Mouse (Mus musculus) liver, embryonic 16.5 days (tissue): ENCODE measurements around the gene Tmem184b. TPM values are rescaled to one million over a fixed set of nuclear protein-coding genes. Genes with fewer than 3 reads are reported as not detected.

ENCODE experiments used
- ATAC-seq: fragments of 200-750 bp; cut with Nextera tagmentation; 2 replicates; pipeline ENCODE4 v1.8.0; 2017; ENCODE audit warnings: low read depth, mild to moderate bottlenecking, moderate number of reproducible peaks, moderate library complexity
- H3K27ac ChIP-seq: fragments of 300-500 bp; sonication (generic); 2 replicates; pipeline ENCODE4 v1.5.1; 2014; ENCODE audit warnings: mild to moderate bottlenecking, low read length
- H3K27me3 ChIP-seq: fragments of 300-500 bp; sonication (generic); 2 replicates; pipeline ENCODE4 v1.6.1; 2014; ENCODE audit warnings: low read depth, low read length, mixed read lengths; ENCODE audit not compliant: control insufficient read depth, insufficient read depth
- H3K36me3 ChIP-seq: fragments of 300-500 bp; sonication (generic); 2 replicates; pipeline ENCODE4 v1.6.1; 2014; ENCODE audit warnings: mild to moderate bottlenecking; ENCODE audit not compliant: control insufficient read depth, insufficient read depth
- H3K4me1 ChIP-seq: fragments of 300-500 bp; sonication (generic); 2 replicates; pipeline ENCODE4 v1.6.1; 2014; ENCODE audit warnings: low read depth, low read length, mixed read lengths; ENCODE audit not compliant: control insufficient read depth
- H3K4me2 ChIP-seq: fragments of 300-500 bp; sonication (generic); 2 replicates; pipeline ENCODE4 v1.6.1; 2014; ENCODE audit warnings: low read depth, low read length, mixed read lengths
- H3K4me3 ChIP-seq: fragments of 300-500 bp; sonication (generic); 2 replicates; pipeline ENCODE4 v1.5.1; 2014; ENCODE audit warnings: low read depth, mild to moderate bottlenecking, low read length
- H3K9ac ChIP-seq: fragments of 300-500 bp; sonication (generic); 2 replicates; pipeline ENCODE4 v1.6.1; 2014; ENCODE audit warnings: low read depth, low read length
- H3K9me3 ChIP-seq: fragments of 300-500 bp; sonication (generic); replicated peaks from 2 replicates; pipeline ENCODE4 v1.6.1; 2016; ENCODE audit warnings: low read length; ENCODE audit not compliant: control insufficient read depth
- WGBS: fragments of 180-500 bp; shearing (Covaris S2); extraction: QIAGEN DNeasy Blood & Tissue Kit; methylation state at CpG from one replicate; pipeline ENCODE4 v1.1.7; 2014; ENCODE audit not compliant: insufficient replicate concordance; 5-methylcytosine and 5-hydroxymethylcytosine counted together
- polyA plus RNA-seq: library from polyadenylated mRNA; unstranded; fragments of >200 nt; fragmentation: Nextera tagmentation; extraction: Ambion mirVana; gene quantifications from 2 replicates; pipeline ENCODE4 v1.2.1, GENCODE M21; 2015

The Tmem184b gene
- polyA plus RNA-seq, 1 experiment from 2014 or later = 12.1 TPM

DNA sequence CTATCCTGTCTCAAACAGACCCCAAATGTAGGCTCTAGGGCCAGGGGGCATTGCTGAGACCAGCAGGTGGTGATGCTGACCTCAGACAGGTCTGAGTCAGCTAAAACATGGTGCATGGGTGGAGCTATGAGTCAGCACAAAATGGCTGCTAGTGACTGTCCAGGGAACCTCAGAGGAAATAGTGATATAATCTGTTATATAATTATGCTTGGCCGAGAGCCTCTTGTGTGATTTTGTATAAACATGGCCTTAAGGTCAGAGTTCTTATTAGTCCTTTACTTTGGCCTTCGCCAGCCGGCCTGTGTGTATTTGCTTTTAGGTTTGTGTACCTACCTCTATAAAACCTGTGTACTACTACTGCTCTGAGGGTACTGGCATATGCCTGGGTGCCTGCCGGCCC, 70.0 kb downstream of the Tmem184b start:
- Histone ChIP-seq H3K9ac (no peak overlapping the region), H3K27me3 (peaks cover 2% of the 10 kb centered on the region; the same call in 1 of the 2 replicates), H3K4me3 (no peak overlapping the region), H3K9me3 (no peaks in the 10 kb centered on the region), H3K27ac (peak overlapping the region; percentile 12), H3K36me3 (no peaks in the 10 kb centered on the region), H3K4me1 (peaks cover 22% of the 10 kb centered on the region), H3K4me2 (no peak overlapping the region)
- 41% methylated on average over 4 of the region's 4 CpGs for WGBS
- ATAC-seq = peak; percentile 82

DNA sequence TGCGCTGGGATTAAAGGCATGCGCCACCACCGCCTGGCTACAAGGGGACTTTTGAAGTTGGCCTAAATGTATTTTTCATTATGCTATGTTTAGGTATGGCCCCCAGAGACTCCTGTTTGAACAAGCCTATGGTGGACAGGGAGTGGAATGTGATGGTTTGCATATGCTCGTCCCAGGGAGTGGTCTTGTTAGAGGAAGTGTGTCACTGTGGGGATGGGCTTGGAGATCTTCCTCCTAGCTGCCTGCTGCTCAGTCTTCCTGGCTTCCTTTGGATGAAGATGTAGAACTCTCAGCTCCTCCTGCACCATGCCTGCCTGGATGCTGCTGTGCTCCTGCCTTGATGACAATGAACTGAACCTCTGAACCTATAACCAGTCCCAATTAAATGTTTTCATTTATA, 72.8 kb downstream of the Tmem184b start:
- WGBS = 68% methylated on average over 4 of the region's 4 CpGs
- no peaks in the 10 kb centered on the region for H3K36me3 ChIP-seq
- H3K9me3 ChIP-seq = no peaks in the 10 kb centered on the region
- H3K4me3 ChIP-seq = no peak overlapping the region
- no peak overlapping the region for H3K4me2 ChIP-seq
- no peak overlapping the region for H3K9ac ChIP-seq
- H3K27me3 ChIP-seq = no peaks in the 10 kb centered on the region
- H3K4me1 ChIP-seq = peaks cover 35% of the 10 kb centered on the region
- H3K27ac ChIP-seq = no peak overlapping the region
- no peak for ATAC-seq

DNA sequence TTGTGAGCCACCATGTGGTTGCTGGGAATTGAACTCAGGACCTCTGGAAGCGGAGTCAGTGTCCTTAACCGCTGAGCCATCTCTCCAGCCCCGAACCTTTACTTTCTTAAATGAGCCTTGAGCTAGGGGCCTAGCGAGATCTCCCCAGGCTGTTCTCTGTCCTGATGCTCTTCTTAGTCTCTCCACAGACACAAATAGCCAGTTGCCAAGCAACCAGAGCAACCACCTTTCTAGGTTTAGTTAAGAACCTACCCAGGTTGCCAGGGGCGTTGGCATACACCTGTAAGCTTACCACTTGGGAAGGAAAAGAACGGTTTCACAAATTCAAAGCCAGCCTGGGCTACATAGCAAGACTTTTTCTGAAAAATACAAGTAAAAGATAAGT, 73.4 kb downstream of the Tmem184b start:
- H3K9me3 ChIP-seq = no peaks in the 10 kb centered on the region
- H3K4me1 ChIP-seq = peaks cover 35% of the 10 kb centered on the region
- no peak overlapping the region for H3K4me2 ChIP-seq
- 79% methylated on average over 6 of the region's 6 CpGs for WGBS
- no peak overlapping the region for H3K27ac ChIP-seq
- no peak for ATAC-seq
- H3K27me3 ChIP-seq = no peaks in the 10 kb centered on the region
- H3K4me3 ChIP-seq = no peak overlapping the region
- H3K36me3 ChIP-seq = no peaks in the 10 kb centered on the region
- no peak overlapping the region for H3K9ac ChIP-seq

DNA sequence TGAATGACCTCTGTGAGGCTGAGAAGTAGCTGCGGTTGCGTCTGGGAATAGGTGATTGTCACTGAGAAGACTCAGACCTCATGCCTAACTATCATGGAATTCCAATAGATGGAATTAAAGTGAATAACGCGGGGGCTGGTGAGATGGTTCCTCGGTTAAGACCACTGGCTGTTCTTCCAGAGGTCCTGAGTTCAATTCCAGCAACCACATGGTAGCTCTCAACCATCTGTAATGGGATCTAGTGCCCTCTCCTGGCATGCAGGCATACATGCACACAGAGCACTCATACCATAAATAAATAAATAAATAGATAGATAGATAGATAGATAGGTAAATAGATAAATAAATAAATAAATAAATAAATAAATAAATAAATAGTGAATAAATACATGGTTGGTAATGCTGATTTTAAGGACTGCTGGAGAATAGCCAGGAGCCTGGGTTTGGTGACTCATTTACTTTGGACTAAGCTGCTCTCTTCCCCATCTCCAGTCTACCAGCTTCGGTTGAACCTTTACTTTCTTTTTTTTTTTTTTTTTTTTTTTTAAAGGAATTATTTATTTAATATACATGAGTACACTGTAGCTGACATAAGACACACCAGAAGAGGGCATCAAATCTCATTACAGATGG, 73.9 kb downstream of the Tmem184b start:
- no peaks in the 10 kb centered on the region for H3K9me3 ChIP-seq
- 90% methylated on average over 6 of the region's 6 CpGs for WGBS
- no peak overlapping the region for H3K27ac ChIP-seq
- no peak overlapping the region for H3K4me2 ChIP-seq
- H3K4me3 ChIP-seq = no peak overlapping the region
- no peak for ATAC-seq
- peaks cover 40% of the 10 kb centered on the region for H3K4me1 ChIP-seq
- H3K9ac ChIP-seq = no peak overlapping the region
- H3K27me3 ChIP-seq = no peaks in the 10 kb centered on the region
- H3K36me3 ChIP-seq = no peaks in the 10 kb centered on the region

DNA sequence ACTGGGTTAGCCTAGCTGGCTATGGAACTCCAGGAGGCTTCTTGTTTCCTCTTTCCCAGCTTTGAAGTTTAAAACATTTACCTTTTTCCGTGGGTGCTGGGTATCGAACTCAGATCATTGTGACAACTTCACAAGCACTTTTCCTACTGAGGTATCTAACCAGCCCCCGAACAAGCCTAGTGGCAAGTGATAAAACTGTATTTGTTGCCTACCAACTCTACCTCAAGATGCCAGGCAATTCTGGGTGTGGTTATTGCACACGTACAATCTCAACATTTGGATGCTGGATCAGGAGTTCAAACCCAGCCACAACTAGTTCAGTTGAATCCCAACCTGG, 74.5 kb downstream of the Tmem184b start:
- Histone ChIP-seq H3K9ac (no peak overlapping the region), H3K27ac (no peak overlapping the region; the same call in 1 of the 2 replicates), H3K9me3 (no peaks in the 10 kb centered on the region), H3K4me1 (peaks cover 44% of the 10 kb centered on the region), H3K27me3 (no peaks in the 10 kb centered on the region), H3K4me2 (peak overlapping the region; percentile 93), H3K4me3 (no peak overlapping the region; the same call in 1 of the 2 replicates), H3K36me3 (no peaks in the 10 kb centered on the region)
- ATAC-seq = no peak
- WGBS = 59% methylated on average over 4 of the region's 4 CpGs

DNA sequence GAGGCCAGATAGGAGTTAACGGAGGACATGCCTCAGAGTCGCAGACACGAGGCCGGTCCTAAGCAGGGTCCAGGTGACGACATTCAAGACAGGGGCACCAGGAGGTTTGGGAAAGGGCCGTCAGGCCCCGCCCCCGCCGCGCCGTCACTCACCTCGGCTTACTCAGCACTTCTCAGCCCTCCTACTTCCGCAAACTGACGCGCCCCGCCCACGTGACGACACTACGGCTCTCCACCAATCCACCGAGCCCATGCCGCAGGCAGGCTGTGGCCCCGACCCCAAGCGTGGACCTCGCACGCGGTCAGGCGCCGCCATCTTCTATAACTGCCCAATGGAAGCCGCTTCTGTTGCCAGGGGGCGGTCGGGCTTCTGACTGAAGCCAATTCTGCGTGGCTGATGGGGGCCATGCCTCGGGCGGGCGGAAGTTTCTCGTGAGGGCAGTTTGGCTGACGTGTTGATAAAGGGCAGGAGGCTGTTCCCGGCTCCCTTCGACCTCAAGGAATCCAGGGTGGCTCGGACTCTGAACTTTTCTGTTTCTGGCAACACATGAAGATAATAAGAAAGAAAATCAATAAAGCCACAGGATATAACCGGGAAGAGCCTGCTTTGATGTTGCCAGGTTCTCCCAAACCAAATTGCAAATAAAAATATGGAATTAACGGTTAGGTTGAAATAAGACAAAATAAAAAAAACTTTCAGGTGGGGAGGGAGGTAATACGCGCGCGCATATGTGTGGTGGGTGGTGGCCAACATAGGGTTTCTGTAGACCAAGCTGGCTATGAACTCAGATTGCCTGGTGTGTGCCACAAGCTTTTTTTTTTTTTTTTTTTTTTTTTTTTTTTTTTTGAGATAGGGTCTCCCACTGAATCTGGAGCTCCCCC, 75.1 kb downstream of the Tmem184b start, which contains the start of gene Pla2g6:
Pla2g6 (minus strand) TSS at position 333 of the 881 bp plus-strand sequence.
- Histone ChIP-seq H3K36me3 (no peaks in the 10 kb centered on the region), H3K27ac (peak within 1 kb of the TSS; percentile 92), H3K4me3 (peak within 1 kb of the TSS; percentile 79), H3K9me3 (no peaks in the 10 kb centered on the region), H3K4me1 (peaks cover 44% of the 10 kb centered on the region), H3K27me3 (no peaks in the 10 kb centered on the region), H3K4me2 (peak within 1 kb of the TSS; percentile 93), H3K9ac (peak within 1 kb of the TSS; percentile 86)
- WGBS = 1% methylated on average over 46 of the region's 46 CpGs
- peak; percentile 96 for ATAC-seq

DNA sequence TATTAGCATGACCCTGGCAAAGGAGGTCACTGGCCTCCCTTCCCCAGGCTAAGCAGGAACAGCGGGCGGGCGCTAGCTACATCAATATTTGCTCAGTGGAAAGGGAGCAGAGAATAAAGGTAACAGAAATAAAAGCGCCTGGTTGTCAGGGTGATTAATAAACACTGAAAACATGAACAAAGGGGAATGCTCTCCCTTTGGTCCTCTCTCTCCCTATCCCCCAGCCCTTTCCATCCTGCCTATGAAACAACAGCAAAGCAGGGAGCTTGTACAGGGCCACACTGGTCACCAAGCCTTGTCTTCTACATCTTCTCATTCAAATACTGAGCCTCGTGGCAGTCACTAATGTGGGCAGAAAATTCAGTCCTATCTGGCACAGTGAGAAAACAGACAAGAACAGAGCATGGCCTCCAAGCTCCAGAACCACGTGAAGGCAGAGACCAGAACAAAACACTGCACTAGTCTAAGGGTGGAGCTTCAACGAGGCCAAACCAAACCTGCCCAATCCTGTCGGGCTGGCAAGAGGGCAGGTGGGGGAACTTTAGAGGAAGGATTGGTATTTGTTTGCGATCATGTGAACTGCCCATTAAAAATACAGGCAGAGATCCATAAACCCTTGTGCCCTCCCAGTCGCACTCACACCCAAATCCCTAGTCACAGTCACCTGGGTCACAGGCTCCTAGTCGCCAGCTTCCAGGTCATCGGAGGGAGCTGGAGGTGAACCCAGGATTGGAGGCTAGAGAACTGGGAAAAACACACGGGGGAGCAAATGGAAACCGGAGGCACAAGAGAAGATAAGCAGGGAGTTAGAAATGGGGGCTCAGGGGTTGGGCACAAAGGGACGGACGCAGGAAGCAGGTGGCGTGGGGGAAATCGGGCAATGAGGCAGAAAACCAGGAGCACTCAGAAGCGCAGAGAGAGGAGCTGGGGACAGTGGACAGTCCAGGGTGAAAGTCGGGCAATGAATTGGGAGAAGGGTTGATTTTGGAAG, 76.1 kb downstream of the Tmem184b start:
- 0 out of 2 replicates have a peak, but pooled peaks have one; percentile 0 for ATAC-seq
- Histone ChIP-seq H3K4me2 (peak overlapping the region; percentile 93), H3K27me3 (no peaks in the 10 kb centered on the region), H3K9ac (peak overlapping the region; percentile 86), H3K4me3 (peak overlapping the region; percentile 79), H3K36me3 (no peaks in the 10 kb centered on the region), H3K27ac (peak overlapping the region; percentile 92), H3K4me1 (peaks cover 49% of the 10 kb centered on the region), H3K9me3 (no peaks in the 10 kb centered on the region)
- WGBS = 11% methylated on average over 20 of the region's 20 CpGs

DNA sequence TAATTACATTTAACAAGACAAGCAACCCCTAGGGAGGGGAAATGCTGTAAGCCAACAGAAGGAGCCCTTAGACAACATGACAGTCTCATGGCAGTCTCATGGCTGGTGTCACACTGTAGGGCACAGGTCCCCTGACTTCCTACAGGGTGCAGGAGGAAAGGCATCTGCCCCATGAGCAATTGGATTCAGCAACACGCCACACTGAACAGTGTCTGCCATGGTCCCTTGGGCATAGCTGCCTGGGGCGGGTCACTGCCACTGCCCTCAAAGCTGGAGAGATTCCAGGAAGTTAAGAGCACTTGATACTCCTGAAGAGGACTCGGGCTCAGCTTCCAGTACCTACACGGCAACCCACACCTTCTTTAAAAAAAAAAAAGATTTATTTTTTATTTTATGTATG, 77.1 kb downstream of the Tmem184b start:
- no peak overlapping the region for H3K4me3 ChIP-seq

More for the DNA sequence above, 77.1 kb downstream of the Tmem184b start:
- peak overlapping the region; percentile 93; the same call in 1 of the 2 replicates for H3K4me2 ChIP-seq
- no peaks in the 10 kb centered on the region for H3K27me3 ChIP-seq
- ATAC-seq = no peak
- 50% methylated on average over 4 of the region's 4 CpGs for WGBS
- peak overlapping the region; percentile 92 for H3K27ac ChIP-seq
- H3K9me3 ChIP-seq = no peaks in the 10 kb centered on the region
- no peak overlapping the region for H3K9ac ChIP-seq
- H3K36me3 ChIP-seq = no peaks in the 10 kb centered on the region
- peaks cover 58% of the 10 kb centered on the region for H3K4me1 ChIP-seq
